ENCODE assay signal across 28 mouse cellular contexts in genomic region chr6:49701453-49701852, GRCm38 (mm10).
"Had no signal": no experiment of that assay in that cellular context is flagged by ENCODE, and none has a peak within 500 bp of the region (broad histone marks: within the 10 kb centered on the region; RNA-seq: fewer than 3 reads in every experiment).

No protein-coding gene starts in this region.

- H3K36me3 ChIP-seq: heart, embryonic 13.5 days; heart, embryonic 15.5 days; hindbrain, embryonic 10.5 days; hindbrain, embryonic 13.5 days; hindbrain, embryonic 15.5 days; limb, embryonic 10.5 days; limb, embryonic 12.5 days; liver, embryonic 13.5 days; liver, embryonic 15.5 days had no signal

- H3K9me3 ChIP-seq: heart, embryonic 13.5 days; heart, embryonic 15.5 days; hindbrain, embryonic 10.5 days; hindbrain, embryonic 13.5 days; hindbrain, embryonic 15.5 days; limb, embryonic 10.5 days; limb, embryonic 12.5 days; liver, embryonic 13.5 days; liver, embryonic 15.5 days had no signal

- H3K4me2 ChIP-seq: heart, embryonic 11.5 days; heart, embryonic 13.5 days; heart, embryonic 15.5 days; hindbrain, embryonic 13.5 days; hindbrain, embryonic 15.5 days; limb, embryonic 12.5 days; liver, embryonic 11.5 days; liver, embryonic 13.5 days; liver, embryonic 15.5 days had no signal

- H3K4me3 ChIP-seq: heart, adult 2 months; heart, embryonic 13.5 days; heart, embryonic 15.5 days; hindbrain, embryonic 10.5 days; hindbrain, embryonic 13.5 days; hindbrain, embryonic 15.5 days; left cerebral cortex, adult 2 months; limb, embryonic 10.5 days; limb, embryonic 12.5 days; liver, embryonic 13.5 days; liver, embryonic 15.5 days had no signal

- H3K4me1 ChIP-seq: heart, embryonic 13.5 days; heart, embryonic 15.5 days; hindbrain, embryonic 10.5 days; hindbrain, embryonic 13.5 days; hindbrain, embryonic 15.5 days; limb, embryonic 10.5 days; limb, embryonic 12.5 days; liver, embryonic 13.5 days; liver, embryonic 15.5 days had no signal

- H3K27ac ChIP-seq: heart, adult 2 months; heart, embryonic 13.5 days; heart, embryonic 15.5 days; hindbrain, embryonic 10.5 days; hindbrain, embryonic 13.5 days; hindbrain, embryonic 15.5 days; hindbrain, postnatal 0 days; left cerebral cortex, adult 2 months; limb, embryonic 10.5 days; limb, embryonic 12.5 days; liver, embryonic 13.5 days; liver, embryonic 15.5 days had no signal

- H3K9ac ChIP-seq: heart, embryonic 13.5 days; heart, embryonic 15.5 days; hindbrain, embryonic 13.5 days; hindbrain, embryonic 15.5 days; limb, embryonic 12.5 days; liver, embryonic 13.5 days; liver, embryonic 15.5 days; liver, postnatal 0 days had no signal

- ATAC-seq: hindbrain, postnatal 0 days; intestine, embryonic 16.5 days; liver, postnatal 0 days had no signal

- DNase-seq: gastrocnemius, postnatal 14 days; gastrocnemius, postnatal 36 days; heart, adult 2 months; heart, postnatal 14 days; heart, postnatal 4 days; kidney, adult 11 months; kidney, adult 8-10 months; kidney, postnatal 10 days; kidney, postnatal 25 days; kidney, postnatal 4 days; layer of hippocampus, adult 9-11 months; layer of hippocampus, postnatal 36 days; liver; liver, embryonic 13.5 days; liver, postnatal 0 days had no signal

- H3K27me3 ChIP-seq: heart, embryonic 13.5 days; heart, embryonic 15.5 days; hindbrain, embryonic 13.5 days; hindbrain, embryonic 15.5 days; limb, embryonic 12.5 days; liver, embryonic 13.5 days; liver, embryonic 15.5 days had no signal
